Mouse (Mus musculus): ENCODE measurements at regions not wholly inside any gene's neighbourhood (a gene's known extent, or its start where the extent isn't known, plus 50 kb on each side); places are given as distances from the start of the nearest gene placed in this dataset.

- Histone ChIP-seq H3K9me3 (no peaks in the 10 kb centered on the region), H3K27me3 (peaks cover 74% of the 10 kb centered on the region), H3K4me2 (replicated peaks) (peak overlapping the region; percentile 68), H3K36me3 (no peaks in the 10 kb centered on the region), H3K4me1 (peaks cover 9% of the 10 kb centered on the region; the same call in 1 of the 2 replicates), H3K4me3 (peak overlapping the region; percentile 39), H3K9ac (peak overlapping the region; percentile 59; the same call in 1 of the 2 replicates), H3K27ac (no peak overlapping the region)
- ATAC-seq (ENCODE audit: low FRiP score, low read depth) = no peak
- WGBS = 67% methylated on average over 16 of the region's 16 CpGs
These were observed 132.3 kb downstream of the Tfap2a start for GRCm38 (mm10) chr13:40605686-40606404.

DNA sequence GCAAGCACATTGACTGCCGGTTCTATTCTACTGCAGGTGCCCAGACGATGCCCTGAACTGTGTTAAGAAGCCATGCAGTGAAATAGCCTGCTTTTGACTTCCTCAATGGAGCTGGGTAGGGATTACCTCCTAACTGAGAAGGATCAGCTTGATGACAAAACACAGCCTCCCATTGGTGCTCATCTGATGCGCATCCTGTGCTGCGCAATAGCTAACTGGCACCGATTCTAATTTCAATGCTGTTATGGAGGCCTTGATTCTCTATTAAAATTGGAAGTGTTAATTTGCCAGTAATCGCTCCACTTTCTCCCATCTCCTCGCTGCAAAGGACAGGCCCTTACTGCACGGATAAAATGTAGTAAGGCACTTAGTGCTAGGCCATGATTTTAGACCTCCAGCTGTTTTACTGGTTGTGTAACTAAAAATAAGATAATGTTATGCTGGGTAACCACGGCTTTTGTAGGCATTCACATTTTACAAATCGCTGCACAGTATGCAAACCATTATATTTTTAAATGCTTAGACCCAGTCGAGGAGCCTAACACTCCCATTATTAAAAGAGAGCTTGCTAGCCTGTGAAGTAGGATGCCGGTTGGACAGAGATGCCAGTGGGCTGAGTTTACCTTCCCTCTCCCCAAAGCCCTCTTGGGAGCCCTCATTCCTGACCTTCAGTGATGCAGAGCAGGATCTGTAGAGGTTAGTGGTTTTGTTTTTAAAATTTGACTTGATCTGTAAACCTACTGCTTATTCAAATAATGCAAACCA is 163.0 kb downstream of the Tfap2a start:
- ATAC-seq (ENCODE audit: low FRiP score, low read depth) = no peak
- Histone ChIP-seq H3K36me3 (no peaks in the 10 kb centered on the region), H3K4me1 (0 out of 2 replicates have a peak, but pooled peaks cover 8% of the 10 kb centered on the region), H3K4me2 (replicated peaks) (no peak overlapping the region), H3K9me3 (no peaks in the 10 kb centered on the region), H3K4me3 (no peak overlapping the region), H3K27ac (no peak overlapping the region), H3K9ac (no peak overlapping the region), H3K27me3 (0 out of 2 replicates have a peak, but pooled peaks cover 2% of the 10 kb centered on the region)
- WGBS = 58% methylated on average over 12 of the region's 12 CpGs

DNA sequence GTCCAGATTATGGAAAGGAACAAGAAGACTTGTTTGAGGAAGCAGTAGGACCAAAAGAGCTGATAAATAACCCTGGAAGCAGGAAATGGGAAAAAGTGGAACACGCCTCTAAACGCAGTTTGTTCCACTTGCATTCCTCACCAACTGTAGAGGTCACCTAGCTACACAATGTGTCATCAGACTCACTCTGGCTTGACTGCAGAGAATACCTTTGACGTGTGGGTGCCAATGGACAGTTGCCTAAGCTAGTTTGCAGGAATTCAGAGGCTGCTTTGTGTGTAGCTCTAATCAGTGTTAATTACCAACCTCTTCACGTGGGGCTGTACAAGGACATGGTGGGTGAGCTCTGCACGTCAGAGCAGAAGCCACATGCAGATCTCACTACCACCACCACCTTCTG is 168.7 kb downstream of the Tfap2a start:
- Histone ChIP-seq H3K36me3 (no peaks in the 10 kb centered on the region), H3K27me3 (peaks cover 12% of the 10 kb centered on the region; the same call in 1 of the 2 replicates), H3K4me3 (no peak overlapping the region), H3K27ac (no peak overlapping the region), H3K9ac (no peak overlapping the region), H3K9me3 (no peaks in the 10 kb centered on the region), H3K4me1 (no peaks in the 10 kb centered on the region), H3K4me2 (replicated peaks) (no peak overlapping the region)
- WGBS = 72% methylated on average over 5 of the region's 5 CpGs
- ATAC-seq (ENCODE audit: low FRiP score, low read depth) = no peak

DNA sequence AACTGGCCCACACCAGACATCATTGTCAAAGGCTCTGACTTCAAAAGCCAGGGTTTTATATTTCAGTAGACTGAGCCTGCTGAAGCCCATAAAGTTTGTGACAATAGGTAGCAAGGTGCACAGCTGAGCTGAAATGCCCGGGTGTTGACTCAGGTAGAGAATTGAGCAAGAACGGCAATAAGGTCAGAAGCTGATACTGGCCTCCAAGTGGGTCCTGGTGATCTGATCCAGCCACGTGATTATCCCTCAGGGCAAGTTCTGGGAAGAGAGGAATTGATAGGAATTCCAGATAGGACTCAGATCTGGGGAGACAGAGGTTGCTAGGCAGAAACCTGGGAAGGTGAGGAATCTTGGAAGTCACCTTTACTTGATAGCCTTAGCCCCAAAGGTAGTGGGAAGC is 170.4 kb downstream of the Tfap2a start:
- Histone ChIP-seq H3K4me1 (no peaks in the 10 kb centered on the region), H3K9ac (no peak overlapping the region), H3K9me3 (no peaks in the 10 kb centered on the region), H3K36me3 (no peaks in the 10 kb centered on the region), H3K4me2 (replicated peaks) (no peak overlapping the region), H3K27ac (no peak overlapping the region), H3K4me3 (no peak overlapping the region), H3K27me3 (peaks cover 12% of the 10 kb centered on the region; the same call in 1 of the 2 replicates)
- WGBS = 72% methylated on average over 3 of the region's 3 CpGs
- ATAC-seq (ENCODE audit: low FRiP score, low read depth) = no peak

- H3K9ac ChIP-seq = no peak overlapping the region
- no peaks in the 10 kb centered on the region for H3K9me3 ChIP-seq
- H3K4me1 ChIP-seq = no peaks in the 10 kb centered on the region
- no peak for ATAC-seq (ENCODE audit: low FRiP score, low read depth)
- H3K36me3 ChIP-seq = no peaks in the 10 kb centered on the region
- H3K27ac ChIP-seq = no peak overlapping the region
- H3K4me2 ChIP-seq (replicated peaks) = no peak overlapping the region
- peaks cover 16% of the 10 kb centered on the region; the same call in 1 of the 2 replicates for H3K27me3 ChIP-seq
- no peak overlapping the region for H3K4me3 ChIP-seq
These were observed 173.8 kb downstream of the Tfap2a start for GRCm38 (mm10) chr13:40564351-40564750.

- no peaks in the 10 kb centered on the region for H3K36me3 ChIP-seq
- no peak for ATAC-seq (ENCODE audit: low FRiP score, low read depth)
- no peaks in the 10 kb centered on the region for H3K4me1 ChIP-seq
- no peaks in the 10 kb centered on the region for H3K9me3 ChIP-seq
- no peak overlapping the region for H3K9ac ChIP-seq
- WGBS = 88% methylated on average over 7 of the region's 7 CpGs
- no peak overlapping the region for H3K27ac ChIP-seq
- peaks cover under 1% of the 10 kb centered on the region; the same call in 1 of the 2 replicates for H3K27me3 ChIP-seq
- no peak overlapping the region for H3K4me3 ChIP-seq
- no peak overlapping the region for H3K4me2 ChIP-seq (replicated peaks)
These were observed 183.8 kb downstream of the Tfap2a start for GRCm38 (mm10) chr13:40554368-40554767.

GRCm38 (mm10) chr13:40525501-40525900 is 164.3 kb upstream of the Ofcc1 start:
- Histone ChIP-seq H3K36me3 (no peaks in the 10 kb centered on the region), H3K4me1 (no peaks in the 10 kb centered on the region), H3K9ac (no peak overlapping the region), H3K4me2 (replicated peaks) (no peak overlapping the region), H3K27me3 (0 out of 2 replicates have a peak, but pooled peaks cover 6% of the 10 kb centered on the region), H3K4me3 (no peak overlapping the region), H3K9me3 (no peaks in the 10 kb centered on the region), H3K27ac (no peak overlapping the region)
- no peak for ATAC-seq (ENCODE audit: low FRiP score, low read depth)

DNA sequence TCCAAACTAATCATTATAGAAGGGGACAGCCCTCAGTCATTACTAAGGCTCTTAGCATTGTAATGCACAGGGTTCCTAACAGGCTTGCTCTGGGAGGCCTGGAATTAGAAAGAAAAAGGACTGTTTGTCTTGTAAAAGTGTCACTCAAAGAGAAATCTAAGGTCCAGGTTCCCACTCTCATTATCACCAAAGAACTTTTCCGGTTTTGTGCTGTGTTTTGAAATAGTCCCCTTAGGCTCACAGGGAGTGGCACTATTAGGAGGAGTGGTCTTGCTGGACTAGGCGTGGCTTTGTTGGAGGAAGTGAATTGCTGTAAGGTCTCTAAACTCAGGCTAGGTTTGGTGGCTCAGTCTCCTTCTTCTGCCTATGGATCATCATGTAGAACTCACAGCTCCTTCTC is 161.9 kb upstream of the Ofcc1 start:
- no peak for ATAC-seq (ENCODE audit: low FRiP score, low read depth)
- Histone ChIP-seq H3K4me3 (no peak overlapping the region), H3K36me3 (no peaks in the 10 kb centered on the region), H3K9me3 (no peaks in the 10 kb centered on the region), H3K27ac (no peak overlapping the region), H3K9ac (no peak overlapping the region), H3K4me1 (peaks cover 8% of the 10 kb centered on the region), H3K27me3 (0 out of 2 replicates have a peak, but pooled peaks cover 6% of the 10 kb centered on the region), H3K4me2 (replicated peaks) (no peak overlapping the region)
- WGBS = 50% methylated on average over 2 of the region's 2 CpGs

DNA sequence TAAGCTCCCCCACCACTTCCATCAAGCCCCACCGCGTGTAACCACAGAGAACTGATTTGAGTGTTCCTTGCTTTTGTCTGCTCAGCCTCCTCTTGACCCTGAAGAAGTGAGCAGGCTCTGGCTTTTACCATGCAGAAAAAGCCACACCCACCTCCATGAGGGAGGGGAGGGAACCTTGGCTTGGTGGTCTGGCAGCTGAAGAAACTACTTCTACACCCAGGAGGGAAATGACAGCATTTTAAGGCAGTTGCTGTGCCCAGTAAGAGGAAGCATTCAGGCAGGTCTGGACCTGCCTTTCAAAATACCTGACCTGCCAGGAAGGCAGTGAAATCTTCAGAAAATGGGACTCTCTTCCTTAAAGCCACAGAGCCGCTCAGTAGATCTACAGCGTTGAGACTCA is 156.9 kb upstream of the Ofcc1 start:
- no peak for ATAC-seq (ENCODE audit: low FRiP score, low read depth)
- Histone ChIP-seq H3K36me3 (no peaks in the 10 kb centered on the region), H3K4me1 (peaks cover 11% of the 10 kb centered on the region), H3K27me3 (peaks cover 20% of the 10 kb centered on the region), H3K4me3 (no peak overlapping the region), H3K9ac (no peak overlapping the region), H3K4me2 (replicated peaks) (no peak overlapping the region), H3K27ac (no peak overlapping the region), H3K9me3 (no peaks in the 10 kb centered on the region)
- WGBS = 73% methylated on average over 4 of the region's 4 CpGs

GRCm38 (mm10) chr13:40509290-40509689 is 148.0 kb upstream of the Ofcc1 start:
- Histone ChIP-seq H3K4me1 (no peaks in the 10 kb centered on the region), H3K9ac (no peak overlapping the region), H3K27me3 (peaks cover 13% of the 10 kb centered on the region; the same call in 1 of the 2 replicates), H3K36me3 (no peaks in the 10 kb centered on the region), H3K4me2 (replicated peaks) (no peak overlapping the region), H3K27ac (no peak overlapping the region), H3K4me3 (no peak overlapping the region), H3K9me3 (no peaks in the 10 kb centered on the region)
- WGBS = 29% methylated on average over 1 of the region's 1 CpGs
- no peak for ATAC-seq (ENCODE audit: low FRiP score, low read depth)

DNA sequence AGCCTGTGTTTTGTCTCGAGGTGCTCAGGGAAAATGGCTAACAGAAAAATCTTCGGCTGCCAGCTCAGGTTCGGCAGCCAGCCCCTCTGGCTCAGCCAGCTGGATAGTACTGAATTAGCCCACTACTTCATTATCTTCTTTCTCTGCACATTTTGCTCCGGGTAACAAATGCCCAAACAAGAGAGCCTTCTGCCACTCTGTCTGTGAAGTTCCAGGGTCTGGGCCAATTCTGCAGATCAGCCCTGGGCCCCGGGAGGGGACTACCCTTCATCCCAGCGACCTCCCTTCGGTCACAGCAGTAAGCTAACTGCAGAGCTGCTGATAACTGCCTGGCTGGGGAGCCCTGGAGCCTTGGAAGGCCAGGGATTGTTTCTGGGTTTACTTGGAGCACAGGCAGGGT is 119.6 kb upstream of the Ofcc1 start:
- no peaks in the 10 kb centered on the region for H3K9me3 ChIP-seq
- H3K4me2 ChIP-seq (replicated peaks) = no peak overlapping the region
- 42% methylated on average over 7 of the region's 7 CpGs for WGBS
- H3K27me3 ChIP-seq = no peaks in the 10 kb centered on the region
- H3K4me1 ChIP-seq = no peaks in the 10 kb centered on the region
- no peak overlapping the region for H3K27ac ChIP-seq
- no peaks in the 10 kb centered on the region for H3K36me3 ChIP-seq
- 0 out of 2 replicates have a peak overlapping the region, but pooled peaks have one; percentile 31 for H3K9ac ChIP-seq
- ATAC-seq (ENCODE audit: low FRiP score, low read depth) = no peak
- H3K4me3 ChIP-seq = no peak overlapping the region

DNA sequence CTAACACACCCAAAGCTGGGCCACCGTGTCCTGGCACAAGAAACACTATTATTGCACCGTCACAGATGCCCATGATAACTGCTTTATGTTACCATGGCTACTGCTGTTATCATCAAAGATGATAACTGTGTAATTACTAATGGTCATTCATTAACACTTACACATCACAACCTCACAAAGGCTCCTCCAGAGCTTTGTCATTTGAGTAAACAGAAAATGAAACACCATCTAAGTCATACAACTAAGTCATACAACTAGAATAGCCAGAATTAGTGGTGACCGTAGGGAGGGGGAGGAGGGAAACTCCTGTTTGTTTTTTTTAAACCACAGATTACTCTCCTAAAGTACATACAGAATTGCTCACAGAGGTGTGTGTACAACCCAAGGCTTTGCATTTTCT is 111.4 kb upstream of the Ofcc1 start:
- ATAC-seq (ENCODE audit: low FRiP score, low read depth) = no peak
- H3K36me3 ChIP-seq = no peaks in the 10 kb centered on the region
- no peaks in the 10 kb centered on the region for H3K9me3 ChIP-seq
- no peaks in the 10 kb centered on the region for H3K4me1 ChIP-seq
- no peak overlapping the region for H3K9ac ChIP-seq
- H3K4me3 ChIP-seq = no peak overlapping the region
- no peak overlapping the region for H3K27ac ChIP-seq
- no peak overlapping the region for H3K4me2 ChIP-seq (replicated peaks)
- H3K27me3 ChIP-seq = no peaks in the 10 kb centered on the region
- 80% methylated on average over 3 of the region's 3 CpGs for WGBS

Data from limb, embryonic 13.5 days (tissue).